Mouse (Mus musculus) intestine, embryonic 16.5 days (tissue): ENCODE results near the gene Cacng2. TPM values are rescaled to one million over a fixed set of nuclear protein-coding genes. Genes with fewer than 3 reads are reported as not detected.

Experiments used
- ATAC-seq: fragments of 200-750 bp; cut with Nextera tagmentation; 2 replicates; pipeline ENCODE4 v1.8.0; 2017; ENCODE audit warnings: moderate TSS enrichment, moderate library complexity
- H3K27ac ChIP-seq: fragments of 300-500 bp; sonication (generic); 2 replicates; pipeline ENCODE4 v1.5.1; 2014; ENCODE audit warnings: mild to moderate bottlenecking, low read length
- H3K27me3 ChIP-seq: fragments of 300-500 bp; sonication (generic); replicated peaks from 2 replicates; pipeline ENCODE4 v1.6.1; 2014; ENCODE audit warnings: low read length, control low read depth, mixed read lengths; ENCODE audit not compliant: control insufficient read depth, insufficient read depth
- H3K36me3 ChIP-seq: fragments of 300-500 bp; sonication (generic); 2 replicates; pipeline ENCODE4 v1.6.1; 2014; ENCODE audit warnings: low read length, control low read depth; ENCODE audit not compliant: control insufficient read depth, insufficient read depth
- H3K4me1 ChIP-seq: fragments of 300-500 bp; sonication (generic); 2 replicates; pipeline ENCODE4 v1.6.1; 2014; ENCODE audit warnings: low read length, control low read depth, mixed read lengths; ENCODE audit not compliant: control insufficient read depth, insufficient read depth
- H3K4me2 ChIP-seq: fragments of 300-500 bp; sonication (generic); 2 replicates; pipeline ENCODE4 v1.6.1; 2014; ENCODE audit warnings: low read depth, low read length, control low read depth
- H3K4me3 ChIP-seq: fragments of 300-500 bp; sonication (generic); 2 replicates; pipeline ENCODE4 v1.5.1; 2014; ENCODE audit warnings: mild to moderate bottlenecking, low read length
- H3K9ac ChIP-seq: fragments of 300-500 bp; sonication (generic); 2 replicates; pipeline ENCODE4 v1.6.1; 2014; ENCODE audit warnings: low read depth, low read length
- H3K9me3 ChIP-seq: fragments of 300-500 bp; sonication (generic); 2 replicates; pipeline ENCODE4 v1.6.1; 2016; ENCODE audit warnings: low read length, control low read depth; ENCODE audit not compliant: control insufficient read depth
- WGBS: fragments of 180-500 bp; shearing (Covaris S2); extraction: QIAGEN DNeasy Blood & Tissue Kit; methylation state at CpG from one replicate; pipeline ENCODE4 v1.1.7; 2014; 5-methylcytosine and 5-hydroxymethylcytosine counted together
- polyA plus RNA-seq: library from polyadenylated mRNA; unstranded; fragments of >200 nt; fragmentation: Nextera tagmentation; extraction: Ambion mirVana; gene quantifications from 2 replicates; pipeline ENCODE4 v1.2.1, GENCODE M21; 2015

The Cacng2 gene
- polyA plus RNA-seq, 1 experiment from 2014 or later = 0.07 TPM

GRCm38 (mm10) chr15:78099516-78099915 lies 20.3 kb downstream of the Cacng2 start:
- ATAC-seq = no peak
- no peaks in the 10 kb centered on the region for H3K4me1 ChIP-seq

GRCm38 (mm10) chr15:78096004-78096403 lies 23.8 kb downstream of the Cacng2 start:
- Histone ChIP-seq H3K27ac (no peak overlapping the region), H3K4me1 (no peaks in the 10 kb centered on the region), H3K9me3 (no peaks in the 10 kb centered on the region), H3K36me3 (no peaks in the 10 kb centered on the region), H3K4me2 (no peak overlapping the region), H3K9ac (no peak overlapping the region), H3K4me3 (no peak overlapping the region), H3K27me3 (no peaks in the 10 kb centered on the region)
- ATAC-seq = no peak
- WGBS = 87% methylated on average over 16 of the region's 16 CpGs

More at GRCm38 (mm10) chr15:78099516-78099915, 20.3 kb downstream of the Cacng2 start:
- H3K9ac ChIP-seq = no peak overlapping the region
- WGBS = 49% methylated on average over 5 of the region's 5 CpGs
- no peak overlapping the region for H3K4me3 ChIP-seq
- no peak overlapping the region for H3K4me2 ChIP-seq
- H3K27ac ChIP-seq = no peak overlapping the region
- H3K36me3 ChIP-seq = no peaks in the 10 kb centered on the region
- no peaks in the 10 kb centered on the region for H3K9me3 ChIP-seq
- H3K27me3 ChIP-seq = 0 out of 2 replicates have a peak, but pooled peaks cover 2% of the 10 kb centered on the region

- H3K4me3 ChIP-seq = no peak overlapping the region
- H3K36me3 ChIP-seq = no peaks in the 10 kb centered on the region
- H3K9me3 ChIP-seq = no peaks in the 10 kb centered on the region
- no peaks in the 10 kb centered on the region for H3K4me1 ChIP-seq
- no peak overlapping the region for H3K9ac ChIP-seq
- no peak overlapping the region for H3K27ac ChIP-seq
- WGBS = 87% methylated on average over 5 of the region's 5 CpGs
- ATAC-seq = no peak
- H3K4me2 ChIP-seq = no peak overlapping the region
- no peaks in the 10 kb centered on the region for H3K27me3 ChIP-seq
Observed at GRCm38 (mm10) chr15:78093597-78093996, 26.2 kb downstream of the Cacng2 start.

DNA sequence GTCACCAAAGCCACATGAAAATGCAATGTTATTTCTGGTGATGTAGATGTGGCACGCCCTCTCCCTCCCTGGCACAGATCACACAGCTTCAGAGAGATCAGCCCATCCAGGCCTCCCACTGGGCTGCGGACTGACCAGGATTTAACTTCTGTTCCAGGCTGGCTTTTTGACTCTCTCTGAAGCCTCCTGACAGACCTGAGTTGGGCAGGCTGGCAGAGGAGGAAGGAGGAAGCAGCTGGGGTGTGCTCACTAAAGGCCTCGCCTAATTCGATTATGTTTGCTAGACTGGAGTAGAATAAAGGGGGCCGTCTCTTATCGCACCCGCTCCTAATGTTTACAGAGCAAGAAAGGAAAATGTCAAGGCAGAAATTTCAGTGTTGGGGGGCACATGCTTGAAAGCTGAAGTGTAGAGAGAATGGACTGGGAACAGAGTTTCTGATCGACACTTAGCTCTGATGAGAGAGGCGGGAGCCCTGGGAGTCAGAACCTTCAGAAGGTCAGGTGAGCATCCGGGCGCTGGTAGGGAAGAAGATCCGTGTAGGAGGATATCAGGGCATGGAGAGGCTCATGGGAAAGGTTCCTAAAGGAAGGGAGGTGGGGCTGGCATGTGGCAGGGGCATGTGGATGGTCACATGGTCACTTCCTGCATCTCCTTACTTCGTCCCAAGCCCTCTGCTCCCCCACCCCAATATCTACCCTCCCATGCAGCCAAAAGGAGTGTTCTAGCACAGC lies 36.8 kb downstream of the Cacng2 start:
- H3K36me3 ChIP-seq = no peaks in the 10 kb centered on the region
- H3K4me2 ChIP-seq = no peak overlapping the region
- no peaks in the 10 kb centered on the region for H3K27me3 ChIP-seq
- no peak overlapping the region for H3K9ac ChIP-seq
- 62% methylated on average over 13 of the region's 13 CpGs for WGBS
- no peaks in the 10 kb centered on the region for H3K9me3 ChIP-seq
- H3K4me3 ChIP-seq = no peak overlapping the region
- H3K4me1 ChIP-seq = peaks cover 2% of the 10 kb centered on the region; the same call in 1 of the 2 replicates
- H3K27ac ChIP-seq = no peak overlapping the region
- no peak for ATAC-seq

DNA sequence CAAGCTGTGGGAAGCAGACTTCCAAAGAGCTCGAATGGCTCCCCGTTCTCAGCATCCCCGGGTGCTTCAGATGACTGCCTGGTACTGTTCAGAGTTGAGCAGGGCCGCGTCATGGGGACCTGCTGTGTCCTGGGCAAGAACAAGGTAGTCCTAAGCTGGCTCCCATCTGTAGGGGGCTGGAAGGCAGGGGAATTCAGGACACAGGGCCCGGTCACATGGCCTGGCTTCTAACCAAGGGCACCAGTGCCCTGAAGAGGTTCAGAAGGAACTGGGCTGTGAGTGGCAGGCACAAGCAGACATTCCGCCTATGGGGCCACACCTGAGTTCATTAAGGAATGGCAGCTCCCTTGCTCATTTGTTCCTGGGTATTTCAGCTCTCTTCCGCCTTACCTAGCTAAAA lies 37.7 kb downstream of the Cacng2 start:
- ATAC-seq = no peak

GRCm38 (mm10) chr15:78081384-78081783 lies 38.4 kb downstream of the Cacng2 start:
- Histone ChIP-seq H3K9me3 (no peaks in the 10 kb centered on the region), H3K27ac (no peak overlapping the region), H3K36me3 (no peaks in the 10 kb centered on the region), H3K4me3 (no peak overlapping the region), H3K4me2 (no peak overlapping the region), H3K9ac (no peak overlapping the region), H3K4me1 (peaks cover 2% of the 10 kb centered on the region; the same call in 1 of the 2 replicates), H3K27me3 (no peaks in the 10 kb centered on the region)
- ATAC-seq = no peak
- 85% methylated on average over 7 of the region's 7 CpGs for WGBS

More for the DNA sequence above, 37.7 kb downstream of the Cacng2 start:
- H3K4me1 ChIP-seq = peaks cover 2% of the 10 kb centered on the region; the same call in 1 of the 2 replicates
- H3K27me3 ChIP-seq = no peaks in the 10 kb centered on the region
- H3K4me3 ChIP-seq = no peak overlapping the region
- 62% methylated on average over 8 of the region's 8 CpGs for WGBS
- H3K4me2 ChIP-seq = no peak overlapping the region
- H3K36me3 ChIP-seq = no peaks in the 10 kb centered on the region
- no peak overlapping the region for H3K9ac ChIP-seq
- no peaks in the 10 kb centered on the region for H3K9me3 ChIP-seq
- H3K27ac ChIP-seq = no peak overlapping the region

DNA sequence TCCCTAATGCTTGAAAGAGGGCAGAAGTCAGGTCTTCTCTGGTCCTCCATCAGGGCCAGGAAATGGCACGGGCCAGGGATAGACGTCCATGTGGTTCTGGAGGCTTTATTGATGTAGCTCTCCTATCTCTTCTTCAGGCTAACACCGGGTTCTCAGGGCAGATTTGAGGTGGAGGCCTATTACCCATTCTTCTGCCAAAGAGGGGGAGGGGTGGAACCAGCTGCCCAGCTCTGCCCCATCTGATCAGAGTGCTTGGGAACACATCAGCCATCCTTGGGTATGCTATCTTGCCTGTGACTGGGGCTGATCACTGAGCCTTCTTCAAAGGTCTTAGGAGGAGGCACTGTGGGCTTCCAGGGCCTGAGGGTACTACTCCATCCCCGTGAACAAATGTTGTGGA lies 39.5 kb downstream of the Cacng2 start:
- ATAC-seq = no peak

GRCm38 (mm10) chr15:78078776-78079628 lies 40.8 kb downstream of the Cacng2 start:
- no peaks in the 10 kb centered on the region for H3K9me3 ChIP-seq
- no peak overlapping the region for H3K4me2 ChIP-seq
- no peaks in the 10 kb centered on the region for H3K36me3 ChIP-seq
- WGBS = 71% methylated on average over 15 of the region's 15 CpGs
- no peak for ATAC-seq
- peaks cover 2% of the 10 kb centered on the region; the same call in 1 of the 2 replicates for H3K4me1 ChIP-seq
- no peaks in the 10 kb centered on the region for H3K27me3 ChIP-seq
- H3K27ac ChIP-seq = no peak overlapping the region
- H3K9ac ChIP-seq = no peak overlapping the region
- H3K4me3 ChIP-seq = no peak overlapping the region

More for the DNA sequence above, 39.5 kb downstream of the Cacng2 start:
- H3K4me1 ChIP-seq = peaks cover 2% of the 10 kb centered on the region; the same call in 1 of the 2 replicates
- H3K27ac ChIP-seq = no peak overlapping the region
- H3K9ac ChIP-seq = no peak overlapping the region
- no peaks in the 10 kb centered on the region for H3K36me3 ChIP-seq
- H3K9me3 ChIP-seq = no peaks in the 10 kb centered on the region
- H3K4me2 ChIP-seq = no peak overlapping the region
- WGBS = 66% methylated on average over 4 of the region's 4 CpGs
- no peak overlapping the region for H3K4me3 ChIP-seq
- no peaks in the 10 kb centered on the region for H3K27me3 ChIP-seq

DNA sequence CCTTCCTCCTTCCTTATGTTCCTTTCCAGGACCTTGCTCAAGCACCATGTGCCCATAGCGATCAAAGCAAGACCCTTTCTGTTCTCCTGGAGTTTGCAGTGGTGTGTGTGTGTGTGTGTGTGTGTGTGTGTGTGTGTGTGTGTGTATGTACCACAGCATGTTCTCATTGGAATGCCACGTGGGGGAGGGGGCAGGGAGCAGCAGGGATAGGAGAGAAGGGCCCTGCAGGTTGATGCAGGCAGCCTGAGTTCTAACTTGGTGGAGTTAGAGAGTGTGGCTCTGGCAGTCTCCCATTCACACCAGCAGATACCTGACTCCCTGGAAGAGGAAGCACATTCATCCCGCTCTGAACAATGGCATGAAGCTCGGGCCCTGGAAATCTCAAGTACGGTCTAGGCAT lies 41.6 kb downstream of the Cacng2 start:
- no peak overlapping the region for H3K4me3 ChIP-seq
- 71% methylated on average over 5 of the region's 5 CpGs for WGBS
- no peaks in the 10 kb centered on the region for H3K27me3 ChIP-seq
- H3K4me1 ChIP-seq = peaks cover 2% of the 10 kb centered on the region; the same call in 1 of the 2 replicates
- H3K9ac ChIP-seq = no peak overlapping the region
- H3K9me3 ChIP-seq = no peaks in the 10 kb centered on the region
- H3K27ac ChIP-seq = no peak overlapping the region
- H3K36me3 ChIP-seq = no peaks in the 10 kb centered on the region
- no peak for ATAC-seq
- no peak overlapping the region for H3K4me2 ChIP-seq
